Mouse (Mus musculus) left cerebral cortex, adult 2 months (tissue): ENCODE results near the gene Pkhd1. TPM values are rescaled to one million over a fixed set of nuclear protein-coding genes. Genes with fewer than 3 reads are reported as not detected.

Source experiments
- DNase-seq, 2 experiments: peaks; one replicate each; pipeline ENCODE4 v3.0.0; 2021 to 2022; ENCODE audit warnings: low spot score in 2 of 2, mixed read lengths in 1 of 2; ENCODE audit errors: extremely low spot score in 1 of 2
- H3K27ac ChIP-seq: fragments of 200-600 bp; 2 replicates; pipeline ENCODE4 v1.8.1; 2022
- H3K4me3 ChIP-seq: fragments of 200-600 bp; 2 replicates; pipeline ENCODE4 v1.8.1; 2022
- CTCF ChIP-seq: fragments of 200-600 bp; IDR thresholded peaks from 2 replicates; pipeline ENCODE4 v1.8.1; 2022; ENCODE audit warnings: antibody characterized with exemption, mild to moderate bottlenecking, moderate library complexity
- intact Hi-C: fragments of 180-260 bp; cut with DNase I; formaldehyde crosslinking; loops from one replicate; pipeline ENCODE4 v1.15.1; 2025
- long read RNA-seq, 2 experiments: library from polyadenylated mRNA; stranded (forward); transcript quantifications; one replicate each; pipeline ENCODE4 v2.0.0; 2021; ENCODE audit warnings: borderline mapping rate in 2 of 2
- total RNA-seq, 2 experiments: library from RNA; stranded (reverse); gene quantifications; 2 replicates each; pipeline ENCODE4 v1.2.3; 2021

Pkhd1 gene
- under 1 TPM in 1 of 2 experiments, not detected in 1; 0.09 TPM for total RNA-seq
- long read RNA-seq, experiment 1, result 0 reads
- long read RNA-seq, experiment 2, result 0 reads

- TF ChIP-seq CTCF, result no peak
- no peak within 1 kb of the TSS for H3K4me3 ChIP-seq
- intact Hi-C loops, result no loop called here
- H3K27ac ChIP-seq, result no peak within 1 kb of the TSS
- DNase-seq, result no peak
Observed at GRCm38 (mm10) chr1:20617849-20618530, at the start of gene Pkhd1. Pkhd1 (minus strand) TSS chr1:20618064.

GRCm38 (mm10) chr1:20667567-20667966 lies 49.7 kb upstream of the Pkhd1 start:
- intact Hi-C loops, result no loop called here
- H3K4me3 ChIP-seq, result no peak overlapping the region
- DNase-seq, result no peak
- H3K27ac ChIP-seq, result no peak overlapping the region
- TF ChIP-seq CTCF, result no peak

DNA sequence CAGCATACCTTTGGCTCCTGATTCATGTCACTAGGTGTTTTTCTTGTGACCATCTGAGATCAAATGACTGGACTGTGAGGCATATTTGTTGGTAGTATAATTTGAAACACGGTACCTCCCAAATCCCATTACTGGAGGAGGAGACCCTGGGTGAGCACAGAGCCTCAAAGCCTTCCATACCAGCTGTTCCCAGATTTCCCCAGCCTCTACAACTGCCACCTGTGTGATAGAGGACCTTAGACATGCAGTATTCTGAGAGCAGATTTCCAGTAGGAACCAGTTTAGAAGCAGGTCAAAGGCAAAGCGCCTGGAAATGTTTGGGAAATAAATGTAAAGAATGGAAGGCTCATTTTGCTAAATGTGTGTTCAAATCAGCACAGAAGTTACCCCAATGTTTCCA lies 48.4 kb upstream of the Pkhd1 start:
- no peak for DNase-seq
- H3K27ac ChIP-seq, result no peak overlapping the region
- no peak overlapping the region for H3K4me3 ChIP-seq
- TF ChIP-seq CTCF, result no peak
- intact Hi-C loops, result no loop called here

DNA sequence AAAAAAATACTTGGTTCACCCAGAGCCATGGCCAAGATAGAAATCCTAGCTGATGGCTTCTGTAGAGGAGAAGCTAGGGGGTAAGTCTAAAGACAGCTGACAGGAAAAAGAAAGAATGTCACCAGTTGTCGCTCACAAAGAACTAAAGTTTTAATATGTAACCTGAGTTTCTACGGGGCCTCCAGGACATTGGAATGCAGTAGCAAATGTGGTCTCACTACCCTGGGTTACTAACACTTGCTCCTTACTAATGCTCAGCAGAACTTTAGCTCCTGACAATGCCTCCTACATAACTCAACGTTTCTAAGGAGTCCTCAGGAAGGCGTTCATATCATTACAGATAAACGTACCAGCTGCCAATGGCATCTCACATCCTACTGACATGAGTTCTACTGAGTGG lies 37.2 kb upstream of the Pkhd1 start:
- no peak for TF ChIP-seq CTCF
- DNase-seq, result no peak
- no peak overlapping the region for H3K27ac ChIP-seq
- H3K4me3 ChIP-seq, result no peak overlapping the region
- intact Hi-C loops, result no loop called here

DNA sequence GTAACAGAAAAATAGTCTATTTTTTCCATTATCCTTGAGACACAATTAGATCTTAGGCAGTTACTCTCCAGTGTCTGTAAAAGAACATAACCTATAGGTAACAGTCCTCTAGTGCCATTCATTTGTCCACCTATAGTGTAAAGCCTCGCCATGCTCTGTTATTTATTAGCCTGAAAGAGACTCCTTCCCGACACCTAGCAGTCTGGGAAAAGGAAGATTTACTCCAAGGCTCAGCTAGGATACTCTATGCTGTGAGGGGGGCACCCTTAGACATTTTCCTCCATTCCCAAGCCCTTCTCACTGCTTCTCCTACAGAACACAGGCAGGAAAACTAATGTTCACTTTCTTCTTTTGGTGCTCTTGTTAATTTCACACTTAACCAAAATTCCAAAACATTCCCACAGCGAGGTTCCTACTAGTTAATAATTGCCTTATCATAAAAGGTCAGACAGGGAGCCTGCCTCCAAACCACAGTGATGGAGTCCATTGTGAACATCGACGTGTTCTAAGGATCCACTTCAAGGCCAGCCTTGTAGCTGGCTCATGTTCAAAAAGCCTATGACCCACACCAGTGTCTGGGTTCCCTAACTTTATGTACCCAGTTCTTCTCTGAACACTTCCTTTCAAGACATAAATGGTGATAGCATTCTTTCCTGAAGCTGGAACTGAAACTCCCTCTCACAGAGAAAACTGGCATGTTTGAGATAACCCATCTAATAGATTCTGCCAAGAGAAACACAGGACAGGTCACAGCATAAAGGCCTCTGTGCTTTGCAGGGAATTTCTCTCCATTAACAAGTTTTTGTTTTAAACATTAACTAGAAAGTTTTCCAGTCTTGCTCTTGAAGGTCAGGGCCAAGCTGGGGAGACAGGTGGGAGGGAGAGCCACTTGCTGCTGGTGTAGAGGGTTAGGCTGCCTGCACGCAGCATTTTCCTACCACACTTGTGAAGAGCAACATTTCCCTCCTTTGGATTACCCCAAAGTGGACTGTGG lies 35.9 kb upstream of the Pkhd1 start:
- H3K27ac ChIP-seq, result no peak overlapping the region
- DNase-seq, result no peak
- intact Hi-C loops, result no loop called here
- TF ChIP-seq CTCF, result no peak
- H3K4me3 ChIP-seq, result no peak overlapping the region

GRCm38 (mm10) chr1:20634856-20635255 lies 17.0 kb upstream of the Pkhd1 start:
- no peak for TF ChIP-seq CTCF
- intact Hi-C loops, result no loop called here
- Histone ChIP-seq H3K4me3 (no peak overlapping the region), H3K27ac (no peak overlapping the region)
- no peak for DNase-seq

GRCm38 (mm10) chr1:20633276-20633869 lies 15.5 kb upstream of the Pkhd1 start:
- TF ChIP-seq CTCF, result no peak
- no peak overlapping the region for H3K27ac ChIP-seq
- no peak for DNase-seq
- no peak overlapping the region for H3K4me3 ChIP-seq
- intact Hi-C loops, result no loop called here

DNA sequence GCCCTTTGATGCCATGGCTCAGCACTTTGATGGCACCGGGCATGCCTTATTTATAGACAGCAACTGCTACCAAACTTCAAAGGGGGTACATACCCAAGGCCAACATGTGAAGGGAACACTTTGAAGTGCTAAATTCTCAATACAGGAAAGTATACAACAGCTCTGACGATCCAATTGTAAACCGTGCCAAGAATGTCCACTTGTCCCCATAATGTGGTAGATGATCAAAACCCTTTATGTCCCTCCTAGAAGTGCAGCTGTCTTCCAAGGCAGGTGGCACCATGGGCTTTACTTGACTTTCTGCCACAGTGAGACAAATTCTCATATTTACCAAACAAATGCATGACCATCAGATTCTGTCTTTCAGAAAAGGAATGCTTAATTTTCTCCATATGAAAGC lies 6.7 kb upstream of the Pkhd1 start:
- no peak for TF ChIP-seq CTCF
- intact Hi-C loops, result no loop called here
- DNase-seq, result no peak
- no peak overlapping the region for H3K4me3 ChIP-seq
- H3K27ac ChIP-seq, result no peak overlapping the region

GRCm38 (mm10) chr1:20623375-20623774 lies 5.5 kb upstream of the Pkhd1 start:
- Histone ChIP-seq H3K27ac (no peak overlapping the region), H3K4me3 (no peak overlapping the region)
- TF ChIP-seq CTCF, result no peak
- intact Hi-C loops, result no loop called here
- no peak for DNase-seq

GRCm38 (mm10) chr1:20620611-20621010 lies 2.7 kb upstream of the Pkhd1 start:
- Histone ChIP-seq H3K4me3 (no peak overlapping the region), H3K27ac (no peak overlapping the region)
- TF ChIP-seq CTCF, result no peak
- intact Hi-C loops, result no loop called here
- DNase-seq, result no peak

- Histone ChIP-seq H3K27ac (no peak overlapping the region), H3K4me3 (no peak overlapping the region)
- intact Hi-C loops, result no loop called here
- DNase-seq, result no peak
- TF ChIP-seq CTCF, result no peak
Observed at GRCm38 (mm10) chr1:20619363-20619762, 1.5 kb upstream of the Pkhd1 start.

DNA sequence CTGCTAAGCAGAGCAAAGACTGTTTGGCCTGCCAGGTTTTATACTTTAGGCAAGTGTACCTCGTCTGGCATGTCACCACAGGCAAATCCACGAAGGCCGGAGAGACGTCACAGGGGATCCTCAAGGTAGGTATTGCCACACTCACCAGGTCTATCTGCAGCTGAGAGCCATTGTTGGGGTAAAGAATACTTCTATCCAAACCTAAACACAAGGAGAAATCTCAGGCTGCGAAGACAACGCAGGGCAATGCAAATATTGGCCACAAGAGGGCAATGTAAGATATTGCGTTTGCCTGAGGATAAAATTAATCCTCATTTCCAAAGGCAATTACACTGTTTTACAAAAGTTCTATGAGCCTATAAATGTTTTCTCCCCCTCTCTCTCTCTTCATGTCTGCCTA lies 5.2 kb downstream of the Pkhd1 start:
- intact Hi-C loops, result loop anchor here (1.0 to 5.0 kb wide), 2 partner anchors 189 to 280 kb away; partner anchors contain the start of gene Paqr8
- no peak overlapping the region for H3K27ac ChIP-seq
- no peak overlapping the region for H3K4me3 ChIP-seq
- peak; percentile 87 for TF ChIP-seq CTCF
- peak; percentile 36 to 54 for DNase-seq
